Mouse (Mus musculus) spleen, adult 2 months (tissue): ENCODE data around the gene Mthfd1. TPM values are rescaled to one million over a fixed set of nuclear protein-coding genes. Genes with fewer than 3 reads are reported as not detected.

ENCODE experiments used
- DNase-seq, 2 experiments: peaks; one replicate each; pipeline versions ENCODE4 v3.0.0 to v3.0.0-alpha.2; 2012 to 2021; ENCODE audit warnings: low spot score in 2 of 2, low read depth in 1 of 2
- H3K27ac ChIP-seq: fragments of 200-500 bp; 2 replicates; pipeline ENCODE4 v1.5.1; 2012; ENCODE audit warnings: low read length, inconsistent platforms; ENCODE audit not compliant: insufficient read depth
- H3K27me3 ChIP-seq: fragments of 200-500 bp; 2 replicates; pipeline ENCODE4 v1.6.1; 2012; ENCODE audit warnings: mild to moderate bottlenecking, moderate library complexity, low read length, inconsistent platforms; ENCODE audit not compliant: control insufficient read depth, insufficient read depth
- H3K36me3 ChIP-seq: fragments of 200-500 bp; 2 replicates; pipeline ENCODE4 v1.6.1; 2012; ENCODE audit warnings: mild to moderate bottlenecking, low read length, inconsistent platforms; ENCODE audit not compliant: control insufficient read depth, insufficient read depth
- H3K4me1 ChIP-seq: fragments of 200-500 bp; 2 replicates; pipeline ENCODE4 v1.6.1; 2011; ENCODE audit warnings: inconsistent platforms; ENCODE audit not compliant: control insufficient read depth, insufficient read depth, insufficient read length
- H3K4me3 ChIP-seq: fragments of 200-500 bp; 2 replicates; pipeline ENCODE4 v1.5.1; 2011; ENCODE audit warnings: mild to moderate bottlenecking, inconsistent platforms; ENCODE audit not compliant: insufficient read depth, insufficient read length; ENCODE audit errors: extremely low read depth
- CTCF ChIP-seq: fragments of 200-500 bp; IDR thresholded peaks from 2 replicates; pipeline ENCODE4 v1.5.1; 2011; ENCODE audit warnings: mild to moderate bottlenecking, inconsistent platforms; ENCODE audit not compliant: insufficient read depth, insufficient read length, insufficient replicate concordance; ENCODE audit errors: extremely low read depth
- POLR2A ChIP-seq: fragments of 200-500 bp; IDR thresholded peaks from 2 replicates; pipeline ENCODE4 v1.6.1; 2011; ENCODE audit warnings: low read depth, low read length, inconsistent platforms
- WGBS: fragments of 180-500 bp; shearing (Covaris S2); methylation state at CpG from one replicate; pipeline ENCODE4 v1.1.7; 2018; 5-methylcytosine and 5-hydroxymethylcytosine counted together
- polyA plus RNA-seq: library from polyadenylated mRNA; depleted of rRNA; stranded (reverse); fragments of >200 nt; gene quantifications from 2 replicates; pipeline ENCODE4 v1.2.3, GENCODE M21; 2012

The Mthfd1 gene
- polyA plus RNA-seq, 1 experiment: 17.3 TPM

- Histone ChIP-seq H3K27me3 (no peaks in the 10 kb centered on the region), H3K36me3 (peaks cover 21% of the 10 kb centered on the region), H3K27ac (no peak overlapping the region), H3K4me3 (no peak overlapping the region), H3K4me1 (no peaks in the 10 kb centered on the region)
- TF ChIP-seq POLR2A (no peak), CTCF (no peak)
- WGBS: 93% methylated on average over 5 of the region's 5 CpGs
- DNase-seq: no peak
Measured at GRCm38 (mm10) chr12:76297830-76298229, 42.7 kb downstream of the Mthfd1 start.

GRCm38 (mm10) chr12:76299361-76299906 lies 44.3 kb downstream of the Mthfd1 start:
- H3K27ac ChIP-seq: no peak overlapping the region
- DNase-seq: no peak
- H3K4me3 ChIP-seq: no peak overlapping the region
- WGBS: 94% methylated on average over 9 of the region's 9 CpGs
- peaks cover 25% of the 10 kb centered on the region for H3K36me3 ChIP-seq
- H3K27me3 ChIP-seq: no peaks in the 10 kb centered on the region
- no peaks in the 10 kb centered on the region for H3K4me1 ChIP-seq
- TF ChIP-seq CTCF: no peak
- no peak for TF ChIP-seq POLR2A

- WGBS: 94% methylated on average over 10 of the region's 10 CpGs
- DNase-seq: no peak
- Histone ChIP-seq H3K4me1 (no peaks in the 10 kb centered on the region), H3K36me3 (peaks cover 27% of the 10 kb centered on the region), H3K27ac (no peak overlapping the region), H3K4me3 (no peak overlapping the region), H3K27me3 (no peaks in the 10 kb centered on the region)
- no peak for TF ChIP-seq POLR2A
- no peak for TF ChIP-seq CTCF
Measured at GRCm38 (mm10) chr12:76300367-76300766, 45.3 kb downstream of the Mthfd1 start.

- Histone ChIP-seq H3K27me3 (no peaks in the 10 kb centered on the region), H3K36me3 (peaks cover 20% of the 10 kb centered on the region), H3K4me1 (peaks cover 2% of the 10 kb centered on the region; the same call in 1 of the 2 replicates), H3K4me3 (no peak overlapping the region), H3K27ac (no peak overlapping the region)
- DNase-seq: no peak
- 95% methylated on average over 11 of the region's 11 CpGs for WGBS
- no peak for TF ChIP-seq CTCF
- no peak for TF ChIP-seq POLR2A
Measured at GRCm38 (mm10) chr12:76303474-76303873, 48.4 kb downstream of the Mthfd1 start.

GRCm38 (mm10) chr12:76304199-76304598 lies 49.1 kb downstream of the Mthfd1 start:
- H3K27me3 ChIP-seq: no peaks in the 10 kb centered on the region
- TF ChIP-seq CTCF: no peak
- no peak for TF ChIP-seq POLR2A
- peaks cover 17% of the 10 kb centered on the region for H3K36me3 ChIP-seq
- no peak overlapping the region for H3K4me3 ChIP-seq
- DNase-seq: no peak
- peaks cover 5% of the 10 kb centered on the region; the same call in 1 of the 2 replicates for H3K4me1 ChIP-seq
- H3K27ac ChIP-seq: no peak overlapping the region
- 88% methylated on average over 4 of the region's 4 CpGs for WGBS

GRCm38 (mm10) chr12:76305107-76305506 lies 50.0 kb downstream of the Mthfd1 start:
- no peak for DNase-seq
- 91% methylated on average over 8 of the region's 8 CpGs for WGBS
- no peak overlapping the region for H3K4me3 ChIP-seq
- H3K36me3 ChIP-seq: peaks cover 17% of the 10 kb centered on the region
- TF ChIP-seq CTCF: no peak
- no peak for TF ChIP-seq POLR2A
- H3K27me3 ChIP-seq: no peaks in the 10 kb centered on the region
- no peak overlapping the region for H3K27ac ChIP-seq
- peaks cover 5% of the 10 kb centered on the region; the same call in 1 of the 2 replicates for H3K4me1 ChIP-seq

GRCm38 (mm10) chr12:76306852-76307561 lies 51.9 kb downstream of the Mthfd1 start:
- Histone ChIP-seq H3K4me1 (peaks cover 5% of the 10 kb centered on the region; the same call in 1 of the 2 replicates), H3K4me3 (no peak overlapping the region), H3K36me3 (peaks cover 13% of the 10 kb centered on the region), H3K27me3 (no peaks in the 10 kb centered on the region), H3K27ac (no peak overlapping the region; the same call in 1 of the 2 replicates)
- TF ChIP-seq POLR2A: no peak
- WGBS: 88% methylated on average over 9 of the region's 9 CpGs
- peak in 1 of 2 experiments; percentile 12 for DNase-seq
